Mouse (Mus musculus) CH12.LX (cell line): Measurements from ENCODE around the gene Trim56. TPM values are rescaled to one million over a fixed set of nuclear protein-coding genes. Genes with fewer than 3 reads are reported as not detected.

ENCODE experiments used
- DNase-seq: peaks from one replicate; pipeline ENCODE4 v3.0.0-alpha.2; 2013; ENCODE audit errors: extremely low read depth
- H3K27ac ChIP-seq: 2 replicates; pipeline ENCODE4 v1.5.1; 2012; ENCODE audit warnings: low read depth, mild to moderate bottlenecking, control low read depth, moderate library complexity; ENCODE audit not compliant: insufficient read depth
- H3K27me3 ChIP-seq: replicated peaks from 2 replicates; pipeline ENCODE3; 2012; ENCODE audit warnings: inconsistent platforms
- H3K36me3 ChIP-seq, 2 experiments: replicated peaks in 1 of 2; 2 replicates each; pipeline versions ENCODE3 to v1.6.1; 2012; ENCODE audit warnings: inconsistent platforms in 1 of 2, low read length in 1 of 2, mild to moderate bottlenecking in 1 of 2, mixed read lengths in 1 of 2, moderate library complexity in 1 of 2; ENCODE audit not compliant: control insufficient read depth in 1 of 2, insufficient read depth in 1 of 2
- H3K4me1 ChIP-seq, 2 experiments: 2 replicates each; pipeline ENCODE4 v1.6.1; 2012; ENCODE audit warnings: inconsistent platforms in 1 of 2, moderate library complexity in 1 of 2; ENCODE audit not compliant: insufficient read depth in 2 of 2, control insufficient read depth in 1 of 2
- H3K4me2 ChIP-seq: 2 replicates; pipeline ENCODE4 v1.6.1; 2012; ENCODE audit warnings: low read depth, mild to moderate bottlenecking, control low read depth; ENCODE audit not compliant: poor library complexity, insufficient read depth, severe bottlenecking
- H3K4me3 ChIP-seq, 3 experiments: fragments of 150-350 bp in 1 of 3; sonication (generic) in 1 of 3; replicated peaks in 1 of 3; 2 replicates each; pipeline versions ENCODE3 to v1.5.1; 2011 to 2012; ENCODE audit warnings: low read depth in 2 of 3, low read length in 2 of 3, mild to moderate bottlenecking in 2 of 3, moderate library complexity in 2 of 3, control low read depth in 1 of 3, improper control_type of control experiment in 1 of 3, inconsistent platforms in 1 of 3, mixed read lengths in 1 of 3; ENCODE audit not compliant: poor library complexity in 1 of 3
- H3K79me2 ChIP-seq: replicated peaks from 2 replicates; pipeline ENCODE4 v1.6.1; 2012; ENCODE audit warnings: mild to moderate bottlenecking, moderate library complexity; ENCODE audit not compliant: control insufficient read depth, poor library complexity, insufficient read depth, severe bottlenecking; ENCODE audit errors: extremely low read depth
- H3K9ac ChIP-seq: 2 replicates; pipeline ENCODE4 v1.6.1; 2012; ENCODE audit warnings: low read depth, mild to moderate bottlenecking, control low read depth, moderate library complexity; ENCODE audit not compliant: insufficient read depth
- H3K9me3 ChIP-seq: replicated peaks from 2 replicates; pipeline ENCODE3; 2012; ENCODE audit warnings: low read length, inconsistent platforms, mixed read lengths
- BHLHE40 ChIP-seq: IDR thresholded peaks from 2 replicates; pipeline ENCODE4 v1.6.1; 2011; ENCODE audit warnings: mild to moderate bottlenecking, low read depth, low read length, improper control_type of control experiment
- CHD2 ChIP-seq: IDR thresholded peaks from 2 replicates; pipeline ENCODE4 v1.6.1; 2011; ENCODE audit warnings: low read length, improper control_type of control experiment
- CTCF ChIP-seq, 2 experiments: IDR thresholded peaks in 1 of 2; conservative IDR thresholded peaks in 1 of 2; 2 replicates each; pipeline ENCODE4 v1.5.1; 2011 to 2012; ENCODE audit warnings: low read depth in 2 of 2, low read length in 2 of 2, improper control_type of control experiment in 1 of 2, inconsistent platforms in 1 of 2, mild to moderate bottlenecking in 1 of 2, moderate library complexity in 1 of 2
- E2F4 ChIP-seq: IDR thresholded peaks from 2 replicates; pipeline ENCODE4 v1.6.1; 2011; ENCODE audit warnings: low read depth, low read length, improper control_type of control experiment; ENCODE audit not compliant: insufficient replicate concordance
- EP300 ChIP-seq: IDR thresholded peaks from 2 replicates; pipeline ENCODE4 v1.6.1; 2011; ENCODE audit warnings: low read length, improper control_type of control experiment
- GABPA ChIP-seq: IDR thresholded peaks from 2 replicates; pipeline ENCODE4 v1.6.1; 2012; ENCODE audit warnings: low read depth, low read length, improper control_type of control experiment, inconsistent platforms; ENCODE audit not compliant: insufficient replicate concordance
- HCFC1 ChIP-seq: IDR thresholded peaks from 2 replicates; pipeline ENCODE4 v1.6.1; 2012; ENCODE audit warnings: low read depth, mild to moderate bottlenecking, inconsistent platforms, low read length, improper control_type of control experiment
- JUN ChIP-seq: IDR thresholded peaks from 2 replicates; pipeline ENCODE4 v1.6.1; 2011; ENCODE audit warnings: low read depth, mild to moderate bottlenecking, low read length, improper control_type of control experiment, moderate library complexity; ENCODE audit not compliant: insufficient read depth
- JUND ChIP-seq: conservative IDR thresholded peaks from 2 replicates; pipeline ENCODE4 v1.6.1; 2011; ENCODE audit warnings: low read depth, low read length, improper control_type of control experiment
- KAT2A ChIP-seq: IDR thresholded peaks from 2 replicates; pipeline ENCODE4 v1.6.1; 2012; ENCODE audit warnings: low read length, improper control_type of control experiment, inconsistent platforms; ENCODE audit not compliant: insufficient replicate concordance
- MAFK ChIP-seq: IDR thresholded peaks from 2 replicates; pipeline ENCODE4 v1.6.1; 2011; ENCODE audit warnings: low read length, improper control_type of control experiment; ENCODE audit not compliant: insufficient replicate concordance
- MAX ChIP-seq: IDR thresholded peaks from 2 replicates; pipeline ENCODE4 v1.6.1; 2011; ENCODE audit warnings: low read length, improper control_type of control experiment
- MAZ ChIP-seq: IDR thresholded peaks from 2 replicates; pipeline ENCODE4 v1.6.1; 2012; ENCODE audit warnings: low read depth, mild to moderate bottlenecking, inconsistent platforms, low read length, improper control_type of control experiment, moderate library complexity
- MXI1 ChIP-seq: IDR thresholded peaks from 2 replicates; pipeline ENCODE4 v1.6.1; 2011; ENCODE audit warnings: mild to moderate bottlenecking, low read depth, low read length, improper control_type of control experiment
- MYC ChIP-seq: IDR thresholded peaks from 2 replicates; pipeline ENCODE4 v1.6.1; 2011; ENCODE audit warnings: low read depth, mild to moderate bottlenecking, improper control_type of control experiment, low read length
- NELFE ChIP-seq: IDR thresholded peaks from 2 replicates; pipeline ENCODE4 v1.6.1; 2011; ENCODE audit warnings: low read depth, low read length, improper control_type of control experiment
- NRF1 ChIP-seq: IDR thresholded peaks from 2 replicates; pipeline ENCODE4 v1.6.1; 2014; ENCODE audit warnings: low read depth, mild to moderate bottlenecking, inconsistent platforms, low read length, improper control_type of control experiment, moderate library complexity
- PAX5 ChIP-seq: IDR thresholded peaks from 2 replicates; pipeline ENCODE4 v1.6.1; 2012; ENCODE audit warnings: low read length, inconsistent platforms, mixed read lengths
- RAD21 ChIP-seq: IDR thresholded peaks from 2 replicates; pipeline ENCODE4 v1.6.1; 2011; ENCODE audit warnings: low read depth, mild to moderate bottlenecking, low read length, improper control_type of control experiment, moderate library complexity
- SIN3A ChIP-seq: IDR thresholded peaks from 2 replicates; pipeline ENCODE4 v1.6.1; 2012; ENCODE audit warnings: low read length, improper control_type of control experiment, inconsistent platforms
- UBTF ChIP-seq: IDR thresholded peaks from 2 replicates; pipeline ENCODE4 v1.6.1; 2012; ENCODE audit warnings: low read depth, mild to moderate bottlenecking, inconsistent platforms, low read length, improper control_type of control experiment, moderate library complexity
- USF2 ChIP-seq: conservative IDR thresholded peaks from 2 replicates; pipeline ENCODE4 v1.6.1; 2011; ENCODE audit warnings: low read depth, low read length, improper control_type of control experiment
- ZKSCAN1 ChIP-seq: IDR thresholded peaks from 2 replicates; pipeline ENCODE4 v1.6.1; 2012; ENCODE audit warnings: low read depth, inconsistent platforms, low read length, improper control_type of control experiment, borderline replicate concordance
- ZNF384 ChIP-seq: IDR thresholded peaks from 2 replicates; pipeline ENCODE4 v1.6.1; 2012; ENCODE audit warnings: low read depth, low read length, improper control_type of control experiment, inconsistent platforms
- dilution Hi-C: fragments of 300-500 bp; cut with MboI; formaldehyde crosslinking; loops from 2 replicates; pipeline ENCODE4 v1.14.3; 2020; ENCODE audit warnings: low sequenced_read_pairs; ENCODE audit not compliant: extremely low pct_unique_long_range_greater_than_20kb, extremely low pct_ligation_motif_present
- in situ Hi-C: fragments of 300-500 bp; cut with MboI; formaldehyde crosslinking; loops from 3 replicates; pipeline ENCODE4 v1.14.3; 2019; ENCODE audit warnings: low sequenced_read_pairs, low pct_ligation_motif_present, low pct_unique_long_range_greater_than_20kb, mixed read lengths
- polyA plus RNA-seq: library from polyadenylated mRNA; unstranded; fragments of >175 nt; gene quantifications from 2 replicates; pipeline ENCODE4 v1.2.1, GENCODE M21; 2012; ENCODE audit warnings: low read depth; ENCODE audit not compliant: insufficient read length
- total RNA-seq, 2 experiments: library from RNA; depleted of rRNA; stranded (reverse); fragments of 300-350 nt in 1 of 2; fragments of >200 nt in 1 of 2; gene quantifications; 2 replicates each; pipeline ENCODE4 v1.2.3; 2012 to 2014

Trim56 gene
- total and polyA plus RNA-seq, 3 experiments = 7.6 to 12.9 (median 11.2) TPM

- H3K9me3 ChIP-seq = peaks cover 2% of the 10 kb centered on the region
- in situ Hi-C loops = loop anchor here (10.0 kb wide), 1 partner anchor 49 kb away; the partner anchor contains the start of gene Trim56
Observed at GRCm38 (mm10) chr5:137065923-137066322, 50.1 kb downstream of the Trim56 start.

GRCm38 (mm10) chr5:137065454-137065853, 50.6 kb downstream of the Trim56 start:
- Histone ChIP-seq H3K27me3 (peaks cover 31% of the 10 kb centered on the region), H3K27ac (no peak overlapping the region), H3K4me3 (no peak overlapping the region), H3K9ac (no peak overlapping the region), H3K4me2 (0 out of 2 replicates have a peak overlapping the region, but pooled peaks have one; percentile 24), H3K4me1 (peaks cover 2 to 24% of the 10 kb centered on the region in 2 experiments; a peak in 2 of 4 replicates), H3K9me3 (peaks cover 2% of the 10 kb centered on the region), H3K79me2 (no peaks in the 10 kb centered on the region), H3K36me3 (no peaks in the 10 kb centered on the region)
- TF ChIP-seq EP300 = no peak
- TF ChIP-seq HCFC1 = no peak
- no peak for TF ChIP-seq MXI1
- no peak for TF ChIP-seq UBTF
- in situ Hi-C loops = loop anchor here (10.0 kb wide), 1 partner anchor 49 kb away; the partner anchor contains the start of gene Trim56
- dilution Hi-C loops = no loop called here
- DNase-seq = peak; percentile 21

More at GRCm38 (mm10) chr5:137065923-137066322, 50.1 kb downstream of the Trim56 start:
- no peak for DNase-seq
- Histone ChIP-seq H3K9ac (no peak overlapping the region), H3K4me2 (0 out of 2 replicates have a peak overlapping the region, but pooled peaks have one; percentile 24), H3K27ac (no peak overlapping the region), H3K4me1 (peaks cover 2 to 24% of the 10 kb centered on the region in 2 experiments; a peak in 2 of 4 replicates), H3K4me3 (no peak overlapping the region), H3K36me3 (no peaks in the 10 kb centered on the region), H3K79me2 (no peaks in the 10 kb centered on the region), H3K27me3 (peaks cover 36% of the 10 kb centered on the region)
- TF ChIP-seq CTCF (conservative IDR thresholded peaks at IDR 0.05 in 1 of 2, IDR thresholded peaks at IDR 0.05 in 1 of 2; ENCODE audit: low read depth in 2 of 2, low read length in 2 of 2) (peak in 1 of 2 experiments; percentile 34; a peak in 2 of 4 replicates), MYC (no peak), UBTF (no peak), E2F4 (no peak), MAX (no peak), KAT2A (no peak)
- dilution Hi-C loops = no loop called here

DNA sequence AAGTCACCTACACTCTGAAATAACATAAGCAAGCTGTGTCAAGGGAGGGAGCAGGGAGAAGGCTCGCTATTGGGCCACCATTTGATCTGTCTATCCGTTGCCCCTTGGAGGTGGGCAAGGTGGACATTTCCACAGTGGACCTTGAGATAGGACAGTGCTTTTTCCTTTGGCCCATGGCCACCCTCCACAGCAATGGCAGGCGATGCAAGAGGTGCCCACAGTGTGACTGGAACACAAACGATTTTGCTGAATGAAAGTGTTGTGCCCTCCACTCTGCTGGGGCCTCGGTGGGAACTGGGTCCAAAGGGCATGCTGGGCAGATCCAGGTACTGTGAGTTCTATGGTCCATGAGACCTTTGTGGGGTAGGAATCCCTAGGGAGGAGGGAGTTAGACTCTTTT, 53.4 kb downstream of the Trim56 start:
- H3K27me3 ChIP-seq = peaks cover 28% of the 10 kb centered on the region
- H3K36me3 ChIP-seq = no peaks in the 10 kb centered on the region
- TF ChIP-seq CHD2 (no peak), GABPA (no peak), PAX5 (no peak), JUN (no peak), NELFE (no peak), KAT2A (no peak), UBTF (no peak), HCFC1 (no peak), ZKSCAN1 (no peak), ZNF384 (no peak), NRF1 (no peak), MAZ (no peak), BHLHE40 (no peak), RAD21 (no peak), SIN3A (no peak), USF2 (no peak), MXI1 (no peak), MAFK (no peak), MYC (no peak), JUND (no peak)
- H3K9ac ChIP-seq = no peak overlapping the region
- dilution Hi-C loops = no loop called here
- in situ Hi-C loops = loop anchor here (10.0 kb wide), 1 partner anchor 52 kb away; the partner anchor contains the start of gene Trim56
- H3K4me2 ChIP-seq = no peak overlapping the region
- H3K9me3 ChIP-seq = no peaks in the 10 kb centered on the region
- peaks cover 2 to 20% of the 10 kb centered on the region in 2 experiments; a peak in 2 of 4 replicates for H3K4me1 ChIP-seq
- H3K79me2 ChIP-seq = no peaks in the 10 kb centered on the region
- DNase-seq = no peak
- no peak overlapping the region for H3K4me3 ChIP-seq
- no peak overlapping the region for H3K27ac ChIP-seq
